Mouse (Mus musculus) cerebellum, adult 8-10 months (tissue): Measurements from ENCODE around the gene Ankrd17.
"Not testable (repeated sequence)": the region's sequence is repeated elsewhere in the genome, so short reads cannot be mapped to it uniquely, and the experiment has no call there.

Experiments
- DNase-seq: peaks from one replicate; pipeline ENCODE4 v3.0.0; 2022

Ankrd17 gene

GRCm38 (mm10) chr5:90338177-90339091 lies 27.9 kb downstream of the Ankrd17 start:
- DNase-seq, result no peak

- no peak for DNase-seq
Measured at GRCm38 (mm10) chr5:90332478-90332877, 33.9 kb downstream of the Ankrd17 start.

- DNase-seq, result no peak
Measured at GRCm38 (mm10) chr5:90331071-90331470, 35.3 kb downstream of the Ankrd17 start.

GRCm38 (mm10) chr5:90298396-90298795 lies 68.0 kb downstream of the Ankrd17 start:
- no peak for DNase-seq

GRCm38 (mm10) chr5:90289887-90290286 lies 76.5 kb downstream of the Ankrd17 start:
- no peak for DNase-seq

- no peak for DNase-seq
Measured at GRCm38 (mm10) chr5:90286559-90286958, 79.8 kb downstream of the Ankrd17 start.

GRCm38 (mm10) chr5:90280061-90280460 lies 86.3 kb downstream of the Ankrd17 start:
- no peak for DNase-seq

GRCm38 (mm10) chr5:90279418-90279817 lies 87.0 kb downstream of the Ankrd17 start:
- no peak for DNase-seq

- DNase-seq, result no peak
Measured at GRCm38 (mm10) chr5:90277443-90277842, 88.9 kb downstream of the Ankrd17 start.

GRCm38 (mm10) chr5:90274806-90275205 lies 91.6 kb downstream of the Ankrd17 start:
- no peak for DNase-seq

GRCm38 (mm10) chr5:90262230-90262629 lies 104.1 kb downstream of the Ankrd17 start:
- not testable (repeated sequence) for DNase-seq

- no peak for DNase-seq
Measured at GRCm38 (mm10) chr5:90257023-90257422, 109.4 kb downstream of the Ankrd17 start.

- no peak for DNase-seq
Measured at GRCm38 (mm10) chr5:90247503-90247902, 118.9 kb downstream of the Ankrd17 start.

GRCm38 (mm10) chr5:90246987-90247386 lies 119.4 kb downstream of the Ankrd17 start:
- no peak for DNase-seq

GRCm38 (mm10) chr5:90246567-90246966 lies 119.8 kb downstream of the Ankrd17 start:
- no peak for DNase-seq

GRCm38 (mm10) chr5:90245416-90245815 lies 121.0 kb downstream of the Ankrd17 start:
- no peak for DNase-seq

GRCm38 (mm10) chr5:90235217-90235616 lies 131.2 kb downstream of the Ankrd17 start:
- DNase-seq, result no peak

- no peak for DNase-seq
Measured at GRCm38 (mm10) chr5:90233305-90233704, 133.1 kb downstream of the Ankrd17 start.

GRCm38 (mm10) chr5:90229760-90230159 lies 136.6 kb downstream of the Ankrd17 start:
- no peak for DNase-seq

- DNase-seq, result no peak
Measured at GRCm38 (mm10) chr5:90226696-90227095, 139.7 kb downstream of the Ankrd17 start.

GRCm38 (mm10) chr5:90224730-90225129 lies 141.6 kb downstream of the Ankrd17 start:
- DNase-seq, result no peak

- DNase-seq, result peak; percentile 97
Measured at GRCm38 (mm10) chr5:90223534-90224381, 142.6 kb downstream of the Ankrd17 start, which contains the start of gene Cox18. TSS of gene Cox18 (minus strand) at chr5:90224001.

- no peak for DNase-seq
Measured at GRCm38 (mm10) chr5:90222937-90223336, 143.4 kb downstream of the Ankrd17 start.

GRCm38 (mm10) chr5:90217791-90218190 lies 148.6 kb downstream of the Ankrd17 start:
- no peak for DNase-seq
